Mouse (Mus musculus) neural tube, embryonic 15.5 days (tissue): Measurements from ENCODE around the gene Tmeff2. TPM values are rescaled to one million over a fixed set of nuclear protein-coding genes. Genes with fewer than 3 reads are reported as not detected.

Experiments used
- ATAC-seq: fragments of 200-750 bp; cut with Nextera tagmentation; 2 replicates; pipeline ENCODE4 v1.8.0; 2017; ENCODE audit warnings: mild to moderate bottlenecking, moderate TSS enrichment, moderate library complexity; ENCODE audit not compliant: low FRiP score
- H3K27ac ChIP-seq: fragments of 300-500 bp; sonication (generic); replicated peaks from 2 replicates; pipeline ENCODE4 v1.5.1; 2015; ENCODE audit warnings: mild to moderate bottlenecking, inconsistent platforms
- H3K27me3 ChIP-seq: fragments of 300-500 bp; sonication (generic); replicated peaks from 2 replicates; pipeline ENCODE4 v1.6.1; 2015; ENCODE audit warnings: inconsistent platforms
- H3K36me3 ChIP-seq: fragments of 300-500 bp; sonication (generic); 2 replicates; pipeline ENCODE4 v1.6.1; 2015; ENCODE audit warnings: inconsistent platforms
- H3K4me1 ChIP-seq: fragments of 300-500 bp; sonication (generic); 2 replicates; pipeline ENCODE4 v1.6.1; 2015; ENCODE audit warnings: inconsistent platforms
- H3K4me2 ChIP-seq: fragments of 300-500 bp; sonication (generic); 2 replicates; pipeline ENCODE4 v1.6.1; 2015; ENCODE audit warnings: inconsistent platforms, mild to moderate bottlenecking, moderate library complexity
- H3K4me3 ChIP-seq: fragments of 300-500 bp; sonication (generic); replicated peaks from 2 replicates; pipeline ENCODE4 v1.5.1; 2015; ENCODE audit warnings: mild to moderate bottlenecking, inconsistent platforms
- H3K9ac ChIP-seq: fragments of 300-500 bp; sonication (generic); replicated peaks from 2 replicates; pipeline ENCODE4 v1.6.1; 2015; ENCODE audit warnings: mild to moderate bottlenecking, inconsistent platforms
- H3K9me3 ChIP-seq: fragments of 300-500 bp; sonication (generic); replicated peaks from 2 replicates; pipeline ENCODE4 v1.6.1; 2016; ENCODE audit warnings: inconsistent platforms
- WGBS: fragments of 180-500 bp; shearing (Covaris S2); methylation state at CpG from one replicate; pipeline ENCODE4 v1.1.7; 2015; ENCODE audit warnings: mixed read lengths; 5-methylcytosine and 5-hydroxymethylcytosine counted together
- polyA plus RNA-seq: library from polyadenylated mRNA; unstranded; fragments of >200 nt; fragmentation: Nextera tagmentation; extraction: Ambion mirVana; gene quantifications from 2 replicates; pipeline ENCODE4 v1.2.1, GENCODE M21; 2015

Tmeff2 gene
- polyA plus RNA-seq, 1 experiment from 2014 or later = 95.3 TPM

- no peak for ATAC-seq
- H3K27ac ChIP-seq = no peak overlapping the region
- no peaks in the 10 kb centered on the region; the same call in 1 of the 2 replicates for H3K36me3 ChIP-seq
- H3K27me3 ChIP-seq = no peaks in the 10 kb centered on the region
- H3K4me1 ChIP-seq = no peaks in the 10 kb centered on the region
- no peak overlapping the region for H3K9ac ChIP-seq
- H3K4me2 ChIP-seq = no peak overlapping the region
- WGBS = 69% methylated on average over 7 of the region's 7 CpGs
- H3K4me3 ChIP-seq = no peak overlapping the region
- H3K9me3 ChIP-seq = no peaks in the 10 kb centered on the region
Observed at GRCm38 (mm10) chr1:50981151-50981828, 80.8 kb downstream of the Tmeff2 start.

GRCm38 (mm10) chr1:50990661-50991060 lies 90.2 kb downstream of the Tmeff2 start:
- no peak for ATAC-seq
- Histone ChIP-seq H3K27ac (no peak overlapping the region), H3K36me3 (no peaks in the 10 kb centered on the region), H3K4me3 (no peak overlapping the region), H3K9me3 (no peaks in the 10 kb centered on the region), H3K27me3 (no peaks in the 10 kb centered on the region), H3K9ac (no peak overlapping the region), H3K4me1 (no peaks in the 10 kb centered on the region), H3K4me2 (no peak overlapping the region)
- WGBS = 76% methylated on average over 2 of the region's 2 CpGs

- no peaks in the 10 kb centered on the region for H3K36me3 ChIP-seq
- no peak overlapping the region for H3K27ac ChIP-seq
- ATAC-seq = no peak
- no peak overlapping the region for H3K9ac ChIP-seq
- no peak overlapping the region for H3K4me2 ChIP-seq
- H3K27me3 ChIP-seq = no peaks in the 10 kb centered on the region
- WGBS = 88% methylated on average over 1 of the region's 1 CpGs
- H3K4me1 ChIP-seq = 0 out of 2 replicates have a peak, but pooled peaks cover 3% of the 10 kb centered on the region
- no peaks in the 10 kb centered on the region for H3K9me3 ChIP-seq
- no peak overlapping the region for H3K4me3 ChIP-seq
Observed at GRCm38 (mm10) chr1:50994505-50994904, 94.1 kb downstream of the Tmeff2 start.

- H3K36me3 ChIP-seq = no peaks in the 10 kb centered on the region
- no peak overlapping the region for H3K4me3 ChIP-seq
- H3K4me1 ChIP-seq = 0 out of 2 replicates have a peak, but pooled peaks cover 5% of the 10 kb centered on the region
- H3K27me3 ChIP-seq = no peaks in the 10 kb centered on the region
- H3K27ac ChIP-seq = no peak overlapping the region
- no peaks in the 10 kb centered on the region for H3K9me3 ChIP-seq
- ATAC-seq = no peak
- no peak overlapping the region for H3K4me2 ChIP-seq
- WGBS = 71% methylated on average over 3 of the region's 3 CpGs
- no peak overlapping the region for H3K9ac ChIP-seq
Observed at GRCm38 (mm10) chr1:50999793-51000192, 99.3 kb downstream of the Tmeff2 start.

GRCm38 (mm10) chr1:51008344-51008743 lies 107.9 kb downstream of the Tmeff2 start:
- Histone ChIP-seq H3K27ac (no peak overlapping the region), H3K4me3 (no peak overlapping the region), H3K36me3 (no peaks in the 10 kb centered on the region), H3K9me3 (no peaks in the 10 kb centered on the region), H3K9ac (no peak overlapping the region), H3K4me1 (no peaks in the 10 kb centered on the region), H3K4me2 (no peak overlapping the region), H3K27me3 (no peaks in the 10 kb centered on the region)
- WGBS = 75% methylated on average over 3 of the region's 3 CpGs
- ATAC-seq = no peak

- H3K36me3 ChIP-seq = no peaks in the 10 kb centered on the region
- H3K27me3 ChIP-seq = no peaks in the 10 kb centered on the region
- 47% methylated on average over 5 of the region's 5 CpGs for WGBS
- H3K9ac ChIP-seq = no peak overlapping the region
- no peaks in the 10 kb centered on the region for H3K9me3 ChIP-seq
- H3K27ac ChIP-seq = no peak overlapping the region
- H3K4me1 ChIP-seq = peaks cover 2% of the 10 kb centered on the region; the same call in 1 of the 2 replicates
- H3K4me2 ChIP-seq = no peak overlapping the region
- no peak overlapping the region for H3K4me3 ChIP-seq
- no peak for ATAC-seq
Observed at GRCm38 (mm10) chr1:51040249-51040648, 139.8 kb downstream of the Tmeff2 start.

GRCm38 (mm10) chr1:51044810-51045209 lies 144.4 kb downstream of the Tmeff2 start:
- 78% methylated on average over 7 of the region's 7 CpGs for WGBS
- H3K27ac ChIP-seq = no peak overlapping the region
- no peak overlapping the region for H3K9ac ChIP-seq
- ATAC-seq = no peak
- no peaks in the 10 kb centered on the region for H3K9me3 ChIP-seq
- H3K4me2 ChIP-seq = no peak overlapping the region
- no peaks in the 10 kb centered on the region for H3K27me3 ChIP-seq
- H3K4me3 ChIP-seq = no peak overlapping the region
- H3K36me3 ChIP-seq = no peaks in the 10 kb centered on the region
- H3K4me1 ChIP-seq = no peaks in the 10 kb centered on the region

- no peak overlapping the region for H3K9ac ChIP-seq
Observed at GRCm38 (mm10) chr1:51064549-51064948, 164.1 kb downstream of the Tmeff2 start.

GRCm38 (mm10) chr1:51065652-51066051 lies 165.2 kb downstream of the Tmeff2 start:
- no peak overlapping the region for H3K27ac ChIP-seq
- no peaks in the 10 kb centered on the region for H3K27me3 ChIP-seq
- 89% methylated on average over 2 of the region's 2 CpGs for WGBS
- H3K9ac ChIP-seq = no peak overlapping the region
- H3K4me2 ChIP-seq = no peak overlapping the region
- no peaks in the 10 kb centered on the region for H3K9me3 ChIP-seq
- no peaks in the 10 kb centered on the region for H3K36me3 ChIP-seq
- H3K4me3 ChIP-seq = no peak overlapping the region
- ATAC-seq = no peak
- no peaks in the 10 kb centered on the region for H3K4me1 ChIP-seq

More at GRCm38 (mm10) chr1:51064549-51064948, 164.1 kb downstream of the Tmeff2 start:
- no peaks in the 10 kb centered on the region for H3K27me3 ChIP-seq
- H3K4me2 ChIP-seq = no peak overlapping the region
- H3K27ac ChIP-seq = no peak overlapping the region
- ATAC-seq = no peak
- H3K9me3 ChIP-seq = no peaks in the 10 kb centered on the region
- H3K4me3 ChIP-seq = no peak overlapping the region
- no peaks in the 10 kb centered on the region for H3K36me3 ChIP-seq
- H3K4me1 ChIP-seq = no peaks in the 10 kb centered on the region

- no peak overlapping the region for H3K4me3 ChIP-seq
- no peaks in the 10 kb centered on the region for H3K36me3 ChIP-seq
- no peak for ATAC-seq
- no peaks in the 10 kb centered on the region for H3K27me3 ChIP-seq
- no peaks in the 10 kb centered on the region for H3K9me3 ChIP-seq
- WGBS = 87% methylated on average over 3 of the region's 3 CpGs
- no peaks in the 10 kb centered on the region for H3K4me1 ChIP-seq
- H3K4me2 ChIP-seq = no peak overlapping the region
- H3K27ac ChIP-seq = no peak overlapping the region
- no peak overlapping the region for H3K9ac ChIP-seq
Observed at GRCm38 (mm10) chr1:51068814-51069213, 168.4 kb downstream of the Tmeff2 start.

GRCm38 (mm10) chr1:51069288-51069687 lies 168.8 kb downstream of the Tmeff2 start:
- H3K4me1 ChIP-seq = no peaks in the 10 kb centered on the region
- ATAC-seq = no peak
- H3K27me3 ChIP-seq = no peaks in the 10 kb centered on the region
- H3K9ac ChIP-seq = no peak overlapping the region
- H3K36me3 ChIP-seq = no peaks in the 10 kb centered on the region
- no peak overlapping the region for H3K4me3 ChIP-seq
- H3K4me2 ChIP-seq = no peak overlapping the region
- no peaks in the 10 kb centered on the region for H3K9me3 ChIP-seq
- H3K27ac ChIP-seq = no peak overlapping the region
- 83% methylated on average over 2 of the region's 2 CpGs for WGBS

- 72% methylated on average over 3 of the region's 3 CpGs for WGBS
- no peak for ATAC-seq
- no peak overlapping the region for H3K9ac ChIP-seq
- H3K4me1 ChIP-seq = peaks cover 12% of the 10 kb centered on the region
- H3K4me3 ChIP-seq = no peak overlapping the region
- H3K27ac ChIP-seq = no peak overlapping the region
- no peaks in the 10 kb centered on the region for H3K27me3 ChIP-seq
- no peaks in the 10 kb centered on the region for H3K36me3 ChIP-seq
- no peaks in the 10 kb centered on the region for H3K9me3 ChIP-seq
- no peak overlapping the region for H3K4me2 ChIP-seq
Observed at GRCm38 (mm10) chr1:51074076-51074475, 173.6 kb downstream of the Tmeff2 start.
